9 mouse cellular contexts compared by ENCODE assay signal in the genomic region with DNA sequence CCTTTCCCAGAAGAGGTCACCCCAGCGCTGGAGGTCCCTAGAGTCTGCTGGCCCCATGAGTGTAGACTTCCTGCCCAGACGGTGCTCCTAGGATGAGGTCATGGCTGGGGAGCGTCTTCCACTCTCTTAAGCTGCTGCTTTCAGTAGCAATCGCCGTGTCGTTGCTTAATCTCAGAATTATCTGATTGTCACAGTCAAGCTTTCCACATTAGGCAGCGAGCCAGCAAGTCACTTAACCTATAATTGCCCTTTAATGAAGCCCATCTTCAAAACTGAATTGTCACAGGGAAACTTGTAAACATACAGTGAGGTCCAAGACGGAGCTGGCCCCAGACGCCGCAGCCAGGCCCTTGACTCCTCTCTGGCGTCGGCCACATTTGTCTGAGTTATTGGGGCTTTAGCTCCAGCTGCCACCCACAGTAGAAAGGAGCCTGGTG.
A peak's percentile ranks its signal among the peaks of the same experiment; 100 is the strongest.
DNase-seq lines count a peak whose midpoint lies in the region; ATAC-seq and TF ChIP-seq lines count a peak whose summit lies in the region.
"Had no signal": no experiment of that assay in that cellular context is flagged by ENCODE, and none has a peak within 500 bp of the region (broad histone marks: within the 10 kb centered on the region; RNA-seq: fewer than 3 reads in every experiment).

No protein-coding gene starts in this region.

- H3K27me3 ChIP-seq in heart, embryonic 12.5 days (replicated peaks), result peaks cover 25% of the 10 kb centered on the region
- H3K27me3 ChIP-seq in lung, postnatal 0 days (replicated peaks; ENCODE audit: insufficient read depth, low read length), result no peaks in the 10 kb centered on the region
- no peaks in the 10 kb centered on the region for H3K27me3 ChIP-seq in hindbrain, embryonic 11.5 days (ENCODE audit: control insufficient read depth, insufficient read depth, low read length)

- 33% methylated on average over 12 of the region's 12 CpGs for WGBS in heart, embryonic 12.5 days
- 14% methylated on average over 12 of the region's 12 CpGs for WGBS in lung, postnatal 0 days
- 80% methylated on average over 12 of the region's 12 CpGs for WGBS in hindbrain, embryonic 11.5 days

- no peak for TF ChIP-seq CTCF in lung, postnatal 0 days (IDR thresholded peaks at IDR 0.05)

- no peak for ATAC-seq in heart, embryonic 12.5 days (ENCODE audit: insufficient number of reproducible peaks, low FRiP score)
- peak; percentile 91 for ATAC-seq in lung, postnatal 0 days
- no peak for ATAC-seq in hindbrain, embryonic 11.5 days (ENCODE audit: low FRiP score)

- no peak overlapping the region for H3K9ac ChIP-seq in heart, embryonic 12.5 days
- no peak overlapping the region for H3K9ac ChIP-seq in lung, postnatal 0 days (replicated peaks; ENCODE audit: low read depth)
- no peak overlapping the region for H3K9ac ChIP-seq in hindbrain, embryonic 11.5 days (ENCODE audit: low read depth, low read length)

- DNase-seq in heart, adult 11 months, result peak; percentile 95
- DNase-seq in urinary bladder, postnatal 14 days (ENCODE audit: low spot score), result peak; percentile 17
- no peak for DNase-seq in urinary bladder, postnatal 36 days (ENCODE audit: low spot score in 2 of 2)
- peak; percentile 87 for DNase-seq in lung, postnatal 0 days (ENCODE audit: low spot score)
- DNase-seq in hindbrain, embryonic 11.5 days (ENCODE audit: low spot score), result no peak
- no peak for DNase-seq in adrenal gland, adult 18-20 months (ENCODE audit: low spot score in 2 of 2)
- DNase-seq in right cerebral cortex, adult 2 months (ENCODE audit: low spot score in 2 of 2), result no peak
- DNase-seq: layer of hippocampus, adult 9-11 months had no signal

- no peaks in the 10 kb centered on the region for H3K9me3 ChIP-seq in heart, embryonic 12.5 days (replicated peaks)
- H3K9me3 ChIP-seq in lung, postnatal 0 days (ENCODE audit: low read length), result no peaks in the 10 kb centered on the region
- no peaks in the 10 kb centered on the region for H3K9me3 ChIP-seq in hindbrain, embryonic 11.5 days (ENCODE audit: control insufficient read depth, low read length)

- no peak overlapping the region for H3K27ac ChIP-seq in heart, embryonic 12.5 days (ENCODE audit: poor library complexity, severe bottlenecking)
- no peak overlapping the region for H3K27ac ChIP-seq in lung, postnatal 0 days (ENCODE audit: low read length)
- no peak overlapping the region for H3K27ac ChIP-seq in hindbrain, embryonic 11.5 days (ENCODE audit: low read depth, low read length)

- H3K36me3 ChIP-seq in heart, embryonic 12.5 days, result no peaks in the 10 kb centered on the region
- H3K36me3 ChIP-seq in lung, postnatal 0 days (ENCODE audit: insufficient read depth, low read length), result no peaks in the 10 kb centered on the region
- H3K36me3 ChIP-seq in hindbrain, embryonic 11.5 days (ENCODE audit: control insufficient read depth, insufficient read depth, low read length), result no peaks in the 10 kb centered on the region

- no peak overlapping the region for H3K4me3 ChIP-seq in heart, embryonic 12.5 days
- H3K4me3 ChIP-seq in lung, postnatal 0 days (ENCODE audit: low read depth, low read length), result no peak overlapping the region
- no peak overlapping the region for H3K4me3 ChIP-seq in hindbrain, embryonic 11.5 days (ENCODE audit: low read depth, low read length)

- peak; percentile 67 for TF ChIP-seq EP300 in lung, postnatal 0 days (IDR thresholded peaks at IDR 0.05)

- 0 out of 2 replicates have a peak, but pooled peaks cover 4% of the 10 kb centered on the region for H3K4me1 ChIP-seq in heart, embryonic 12.5 days (replicated peaks)
- no peaks in the 10 kb centered on the region for H3K4me1 ChIP-seq in lung, postnatal 0 days (ENCODE audit: insufficient read depth, low read depth, low read length)
- peaks cover 8% of the 10 kb centered on the region for H3K4me1 ChIP-seq in hindbrain, embryonic 11.5 days (replicated peaks; ENCODE audit: control insufficient read depth, insufficient read depth, low read length)

- no peak overlapping the region for H3K4me2 ChIP-seq in heart, embryonic 12.5 days
- H3K4me2 ChIP-seq in lung, postnatal 0 days (replicated peaks; ENCODE audit: low read depth, low read length), result no peak overlapping the region
- H3K4me2 ChIP-seq in hindbrain, embryonic 11.5 days (replicated peaks; ENCODE audit: low read depth, low read length), result no peak overlapping the region

Comparison
In these comparisons a context has a peak if more than half of its experiments do, and no peak if none do; other contexts are left out.
1. DNase-seq: peak in heart, adult 11 months (single experiment), urinary bladder, postnatal 14 days (single experiment) and lung, postnatal 0 days (single experiment); none in urinary bladder, postnatal 36 days (0 of 2), hindbrain, embryonic 11.5 days (single experiment), adrenal gland, adult 18-20 months (0 of 2) and right cerebral cortex, adult 2 months (0 of 2).